Mouse (Mus musculus) E14TG2a.4 (cell line): Measurements from ENCODE around the gene Gmds.

ENCODE experiments used
- CTCF ChIP-seq: conservative IDR thresholded peaks from 2 replicates; pipeline ENCODE4 v1.5.1; 2014; ENCODE audit warnings: low read length
- NANOG ChIP-seq: IDR thresholded peaks from 2 replicates; pipeline ENCODE4 v1.6.1; 2014; ENCODE audit warnings: borderline replicate concordance, low read length, mixed read lengths

GRCm38 (mm10) chr13:31853564-31853963 is 485.0 kb downstream of the Gmds start:
- no peak for TF ChIP-seq CTCF
- TF ChIP-seq NANOG: no peak
